Mouse (Mus musculus) stomach, embryonic 14.5 days (tissue): ENCODE measurements around the gene 2810408A11Rik. TPM values are rescaled to one million over a fixed set of nuclear protein-coding genes. Genes with fewer than 3 reads are reported as not detected.
A peak's percentile ranks its signal among the peaks of the same experiment; 100 is the strongest.

ENCODE experiments used
- ATAC-seq: fragments of 200-750 bp; cut with Nextera tagmentation; 2 replicates; pipeline ENCODE4 v1.8.0; 2017; ENCODE audit warnings: low read depth, moderate TSS enrichment; ENCODE audit not compliant: insufficient number of reproducible peaks, insufficient read depth, low FRiP score
- H3K27ac ChIP-seq: fragments of 300-500 bp; sonication (generic); 2 replicates; pipeline ENCODE4 v1.5.1; 2014; ENCODE audit warnings: mild to moderate bottlenecking, low read length, moderate library complexity, mixed read lengths
- H3K27me3 ChIP-seq: fragments of 300-500 bp; sonication (generic); 2 replicates; pipeline ENCODE4 v1.6.1; 2014; ENCODE audit warnings: low read length, control low read depth, mixed read lengths; ENCODE audit not compliant: control insufficient read depth, insufficient read depth
- H3K36me3 ChIP-seq: fragments of 300-500 bp; sonication (generic); 2 replicates; pipeline ENCODE4 v1.6.1; 2014; ENCODE audit warnings: mild to moderate bottlenecking, control low read depth, low read length, moderate library complexity, mixed read lengths; ENCODE audit not compliant: control insufficient read depth, insufficient read depth
- H3K4me1 ChIP-seq: fragments of 300-500 bp; sonication (generic); 2 replicates; pipeline ENCODE4 v1.6.1; 2014; ENCODE audit warnings: low read length, control low read depth, mixed read lengths; ENCODE audit not compliant: control insufficient read depth, insufficient read depth
- H3K4me2 ChIP-seq: fragments of 300-500 bp; sonication (generic); replicated peaks from 2 replicates; pipeline ENCODE4 v1.6.1; 2014; ENCODE audit warnings: low read depth, low read length, control low read depth
- H3K4me3 ChIP-seq: fragments of 300-500 bp; sonication (generic); 2 replicates; pipeline ENCODE4 v1.5.1; 2014; ENCODE audit warnings: low read depth, low read length, control low read depth
- H3K9ac ChIP-seq: fragments of 300-500 bp; sonication (generic); replicated peaks from 2 replicates; pipeline ENCODE4 v1.6.1; 2014; ENCODE audit warnings: low read depth, mild to moderate bottlenecking, control low read depth, low read length, moderate library complexity, mixed read lengths
- H3K9me3 ChIP-seq: fragments of 300-500 bp; sonication (generic); 2 replicates; pipeline ENCODE4 v1.6.1; 2016; ENCODE audit warnings: low read depth, low read length, control low read depth; ENCODE audit not compliant: control insufficient read depth
- whole genome bisulfite sequencing: fragments of 180-500 bp; shearing (Covaris S2); extraction: QIAGEN DNeasy Blood & Tissue Kit; methylation state at CpG from one replicate; pipeline ENCODE4 v1.1.7; 2014; 5-methylcytosine and 5-hydroxymethylcytosine counted together
- polyA plus RNA-seq: library from polyadenylated mRNA; unstranded; fragments of >200 nt; fragmentation: Nextera tagmentation; extraction: Ambion mirVana; gene quantifications from 2 replicates; pipeline ENCODE4 v1.2.1, GENCODE M21; 2014

2810408A11Rik gene
- polyA plus RNA-seq, 1 experiment from 2014 or later: 8.5 TPM

GRCm38 (mm10) chr11:69922796-69923195, 22.0 kb upstream of the 2810408A11Rik start:
- Histone ChIP-seq H3K4me3 (no peak overlapping the region), H3K9me3 (no peaks in the 10 kb centered on the region), H3K4me2 (peak overlapping the region; percentile 50; the same call in 1 of the 2 replicates), H3K27ac (peak overlapping the region; percentile 99; the same call in 1 of the 2 replicates), H3K9ac (no peak overlapping the region; the same call in 1 of the 2 replicates), H3K4me1 (peaks cover 16% of the 10 kb centered on the region), H3K27me3 (no peaks in the 10 kb centered on the region), H3K36me3 (peaks cover 14% of the 10 kb centered on the region)
- 63% methylated on average over 3 of the region's 3 CpGs for WGBS
- ATAC-seq: no peak

- Histone ChIP-seq H3K4me3 (peak overlapping the region; percentile 98), H3K27me3 (no peaks in the 10 kb centered on the region), H3K36me3 (peaks cover 20% of the 10 kb centered on the region), H3K9ac (peak overlapping the region; percentile 60), H3K9me3 (no peaks in the 10 kb centered on the region), H3K4me1 (peaks cover 16% of the 10 kb centered on the region), H3K27ac (peak overlapping the region; percentile 99), H3K4me2 (peak overlapping the region; percentile 50)
- no peak for ATAC-seq
- 3% methylated on average over 12 of the region's 12 CpGs for WGBS
Observed at GRCm38 (mm10) chr11:69922012-69922756, 21.4 kb upstream of the 2810408A11Rik start.

- H3K4me1 ChIP-seq: peaks cover 16% of the 10 kb centered on the region
- peak; percentile 95 for ATAC-seq
- no peaks in the 10 kb centered on the region for H3K9me3 ChIP-seq
- H3K36me3 ChIP-seq: peaks cover 23% of the 10 kb centered on the region
- H3K27ac ChIP-seq: peak within 1 kb of the TSS; percentile 99
- peak within 1 kb of the TSS; percentile 98 for H3K4me3 ChIP-seq
- no peaks in the 10 kb centered on the region for H3K27me3 ChIP-seq
- peak within 1 kb of the TSS; percentile 97 for H3K9ac ChIP-seq
- WGBS: under 1% methylated on average over 70 of the region's 78 CpGs
- peak within 1 kb of the TSS; percentile 50 for H3K4me2 ChIP-seq
Observed at GRCm38 (mm10) chr11:69921114-69922011, 20.6 kb upstream of the 2810408A11Rik start, which contains the start of gene Eif5a. Eif5a (minus strand) TSS chr11:69921958.

- ATAC-seq: peak; percentile 14
- peaks cover 33% of the 10 kb centered on the region for H3K36me3 ChIP-seq
- peaks cover 25% of the 10 kb centered on the region for H3K4me1 ChIP-seq
- peak overlapping the region; percentile 44 for H3K4me2 ChIP-seq
- H3K27me3 ChIP-seq: no peaks in the 10 kb centered on the region
- H3K9ac ChIP-seq: peak overlapping the region; percentile 97
- no peaks in the 10 kb centered on the region for H3K9me3 ChIP-seq
- H3K27ac ChIP-seq: peak overlapping the region; percentile 96
- H3K4me3 ChIP-seq: peak overlapping the region; percentile 98
- under 1% methylated on average over 60 of the region's 65 CpGs for WGBS
Observed at GRCm38 (mm10) chr11:69920266-69921031, 19.7 kb upstream of the 2810408A11Rik start.

- ATAC-seq: no peak
- WGBS: 2% methylated on average over 17 of the region's 17 CpGs
- H3K27me3 ChIP-seq: no peaks in the 10 kb centered on the region
- peak overlapping the region; percentile 96 for H3K27ac ChIP-seq
- H3K9ac ChIP-seq: peak overlapping the region; percentile 97
- peak overlapping the region; percentile 44 for H3K4me2 ChIP-seq
- H3K36me3 ChIP-seq: peaks cover 39% of the 10 kb centered on the region
- peaks cover 30% of the 10 kb centered on the region for H3K4me1 ChIP-seq
- H3K9me3 ChIP-seq: no peaks in the 10 kb centered on the region
- H3K4me3 ChIP-seq: peak overlapping the region; percentile 98
Observed at GRCm38 (mm10) chr11:69919661-69920265, 19.0 kb upstream of the 2810408A11Rik start.

GRCm38 (mm10) chr11:69919053-69919452, 18.3 kb upstream of the 2810408A11Rik start:
- Histone ChIP-seq H3K27me3 (no peaks in the 10 kb centered on the region), H3K4me1 (peaks cover 33% of the 10 kb centered on the region), H3K9me3 (no peaks in the 10 kb centered on the region), H3K9ac (peak overlapping the region; percentile 97; the same call in 1 of the 2 replicates), H3K36me3 (peaks cover 41% of the 10 kb centered on the region), H3K4me3 (peak overlapping the region; percentile 98; the same call in 1 of the 2 replicates), H3K4me2 (peak overlapping the region; percentile 44), H3K27ac (0 out of 2 replicates have a peak overlapping the region, but pooled peaks have one; percentile 96)
- WGBS: 81% methylated on average over 9 of the region's 9 CpGs
- ATAC-seq: no peak

GRCm38 (mm10) chr11:69918118-69918517, 17.3 kb upstream of the 2810408A11Rik start:
- no peak overlapping the region for H3K4me2 ChIP-seq
- no peak overlapping the region for H3K27ac ChIP-seq
- H3K4me3 ChIP-seq: no peak overlapping the region
- no peak for ATAC-seq
- H3K4me1 ChIP-seq: peaks cover 33% of the 10 kb centered on the region
- H3K9ac ChIP-seq: no peak overlapping the region
- H3K27me3 ChIP-seq: no peaks in the 10 kb centered on the region
- 82% methylated on average over 5 of the region's 5 CpGs for WGBS
- H3K9me3 ChIP-seq: no peaks in the 10 kb centered on the region
- H3K36me3 ChIP-seq: peaks cover 41% of the 10 kb centered on the region
